Mouse (Mus musculus) kidney, adult 2 months (tissue): ENCODE measurements around the gene Prkaa2.

Source experiments
- CTCF ChIP-seq: fragments of 200-500 bp; conservative IDR thresholded peaks from 2 replicates; pipeline ENCODE4 v1.5.1; 2011; ENCODE audit warnings: low read depth, mild to moderate bottlenecking, control low read depth, low read length, moderate library complexity, mixed read lengths; ENCODE audit not compliant: insufficient read depth, insufficient read length
- POLR2A ChIP-seq: fragments of 200-500 bp; IDR thresholded peaks from one replicate; pipeline ENCODE4 v1.6.1; 2011; ENCODE audit warnings: low read depth, low read length, control low read depth

DNA sequence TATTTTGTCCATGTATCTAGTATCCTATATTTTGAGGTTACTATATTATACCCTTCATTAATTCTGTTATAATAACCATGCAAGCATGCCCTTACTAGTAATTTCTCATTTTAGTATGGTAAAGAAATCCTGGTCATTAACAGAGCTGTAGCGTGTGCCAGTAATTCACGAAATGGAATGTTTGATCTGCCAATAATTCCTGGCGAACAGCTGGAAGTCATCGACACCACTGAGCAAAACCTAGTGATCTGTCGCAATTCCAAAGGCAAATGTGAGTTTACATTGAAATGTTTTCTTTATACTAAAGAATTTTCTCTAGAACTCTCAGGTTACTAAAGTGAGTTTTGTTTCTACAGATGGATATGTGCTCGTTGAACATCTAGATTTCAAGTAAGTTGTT is 94.2 kb downstream of the Prkaa2 start:
- TF ChIP-seq CTCF = no peak
- no peak for TF ChIP-seq POLR2A
